Mouse (Mus musculus) kidney, embryonic 14.5 days (tissue): ENCODE data around the gene Eps15. TPM values are rescaled to one million over a fixed set of nuclear protein-coding genes. Genes with fewer than 3 reads are reported as not detected.

Experiments
- ATAC-seq: fragments of 200-750 bp; cut with Nextera tagmentation; 2 replicates; pipeline ENCODE4 v1.8.0; 2017; ENCODE audit warnings: moderate number of reproducible peaks, mild to moderate bottlenecking, moderate TSS enrichment, moderate library complexity; ENCODE audit not compliant: low FRiP score, low TSS enrichment
- H3K27ac ChIP-seq: fragments of 300-500 bp; sonication (generic); 2 replicates; pipeline ENCODE4 v1.5.1; 2014; ENCODE audit warnings: low read depth, mild to moderate bottlenecking, low read length, moderate library complexity, mixed read lengths
- H3K27me3 ChIP-seq: fragments of 300-500 bp; sonication (generic); 2 replicates; pipeline ENCODE4 v1.6.1; 2014; ENCODE audit warnings: mild to moderate bottlenecking, low read length; ENCODE audit not compliant: control insufficient read depth, insufficient read depth
- H3K36me3 ChIP-seq: fragments of 300-500 bp; sonication (generic); 2 replicates; pipeline ENCODE4 v1.6.1; 2014; ENCODE audit warnings: low read length, mixed read lengths; ENCODE audit not compliant: control insufficient read depth, insufficient read depth
- H3K4me1 ChIP-seq: fragments of 300-500 bp; sonication (generic); 2 replicates; pipeline ENCODE4 v1.6.1; 2014; ENCODE audit warnings: low read length, mixed read lengths; ENCODE audit not compliant: control insufficient read depth, insufficient read depth
- H3K4me2 ChIP-seq: fragments of 300-500 bp; sonication (generic); replicated peaks from 2 replicates; pipeline ENCODE4 v1.6.1; 2014; ENCODE audit warnings: low read depth, mild to moderate bottlenecking, low read length
- H3K4me3 ChIP-seq: fragments of 300-500 bp; sonication (generic); 2 replicates; pipeline ENCODE4 v1.5.1; 2014; ENCODE audit warnings: mild to moderate bottlenecking, low read length
- H3K9ac ChIP-seq: fragments of 300-500 bp; sonication (generic); 2 replicates; pipeline ENCODE4 v1.6.1; 2014; ENCODE audit warnings: low read depth, mild to moderate bottlenecking, low read length, moderate library complexity
- H3K9me3 ChIP-seq: fragments of 300-500 bp; sonication (generic); 2 replicates; pipeline ENCODE4 v1.6.1; 2016; ENCODE audit warnings: low read length; ENCODE audit not compliant: control insufficient read depth
- WGBS: fragments of 180-500 bp; shearing (Covaris S2); extraction: QIAGEN DNeasy Blood & Tissue Kit; methylation state at CpG from one replicate; pipeline ENCODE4 v1.1.7; 2014; 5-methylcytosine and 5-hydroxymethylcytosine counted together
- polyA plus RNA-seq: library from polyadenylated mRNA; unstranded; fragments of >200 nt; fragmentation: Nextera tagmentation; extraction: Ambion mirVana; gene quantifications from 2 replicates; pipeline ENCODE4 v1.2.1, GENCODE M21; 2014

The Eps15 gene
- polyA plus RNA-seq, 1 experiment from 2014 or later, result 41.6 TPM

DNA sequence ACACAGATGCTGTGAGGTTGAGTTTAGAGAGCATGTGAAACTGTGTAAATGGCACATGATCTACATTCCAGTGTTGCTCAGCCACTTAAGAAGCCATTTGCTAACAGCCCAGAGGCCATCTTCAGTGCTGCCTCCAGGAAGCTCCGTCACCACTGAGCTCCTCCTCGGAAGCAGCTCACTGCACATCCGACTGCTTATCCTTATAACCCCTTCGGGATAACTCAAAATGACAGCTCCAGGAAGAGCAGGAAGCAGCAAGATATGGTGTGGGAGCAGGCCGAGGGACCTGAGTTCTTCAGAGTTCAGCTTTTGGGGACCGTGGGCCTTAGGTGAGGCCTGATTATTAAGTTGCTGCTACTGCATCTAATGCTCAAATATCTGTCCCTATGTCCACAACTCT, 18.0 kb upstream of the Eps15 start:
- WGBS, result 37% methylated on average over 6 of the region's 6 CpGs
- ATAC-seq, result no peak

DNA sequence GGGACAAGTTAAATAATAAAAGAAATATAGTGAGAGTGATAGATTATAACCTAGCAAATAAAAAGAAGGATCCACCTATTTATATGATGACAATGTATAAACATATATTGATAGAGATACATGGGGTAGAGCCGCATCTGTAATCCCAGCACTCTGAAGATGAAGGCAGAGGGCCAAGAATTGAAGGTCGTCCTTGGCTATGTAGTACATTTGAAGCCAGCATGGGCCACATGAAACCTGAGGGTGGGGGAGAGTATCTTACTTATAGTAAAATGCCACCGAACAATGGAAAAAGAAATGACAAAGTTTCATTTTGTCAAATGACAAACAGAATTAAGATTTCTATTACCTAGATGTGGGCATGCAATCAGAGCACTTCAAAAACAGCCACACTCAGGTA, 14.0 kb upstream of the Eps15 start:
- Histone ChIP-seq H3K27ac (no peak overlapping the region), H3K4me2 (no peak overlapping the region), H3K4me1 (no peaks in the 10 kb centered on the region), H3K36me3 (no peaks in the 10 kb centered on the region), H3K9ac (no peak overlapping the region), H3K9me3 (no peaks in the 10 kb centered on the region), H3K27me3 (no peaks in the 10 kb centered on the region), H3K4me3 (no peak overlapping the region)
- ATAC-seq, result no peak
- 87% methylated on average over 3 of the region's 3 CpGs for WGBS

More for the DNA sequence above, 18.0 kb upstream of the Eps15 start:
- Histone ChIP-seq H3K9ac (no peak overlapping the region), H3K4me3 (no peak overlapping the region), H3K4me2 (no peak overlapping the region), H3K36me3 (no peaks in the 10 kb centered on the region), H3K9me3 (no peaks in the 10 kb centered on the region), H3K27ac (no peak overlapping the region), H3K4me1 (no peaks in the 10 kb centered on the region), H3K27me3 (no peaks in the 10 kb centered on the region)

- Histone ChIP-seq H3K27ac (no peak overlapping the region), H3K36me3 (no peaks in the 10 kb centered on the region), H3K27me3 (no peaks in the 10 kb centered on the region), H3K4me1 (no peaks in the 10 kb centered on the region), H3K9me3 (no peaks in the 10 kb centered on the region), H3K4me2 (no peak overlapping the region), H3K4me3 (no peak overlapping the region), H3K9ac (no peak overlapping the region)
- 39% methylated on average over 2 of the region's 2 CpGs for WGBS
- ATAC-seq, result no peak
Measured at GRCm38 (mm10) chr4:109266744-109267143, 13.3 kb upstream of the Eps15 start.

- H3K9ac ChIP-seq, result no peak overlapping the region
- WGBS, result 83% methylated on average over 3 of the region's 3 CpGs
- H3K36me3 ChIP-seq, result no peaks in the 10 kb centered on the region
- H3K4me2 ChIP-seq, result no peak overlapping the region
- H3K4me3 ChIP-seq, result no peak overlapping the region
- H3K4me1 ChIP-seq, result no peaks in the 10 kb centered on the region
- no peak overlapping the region for H3K27ac ChIP-seq
- no peaks in the 10 kb centered on the region for H3K27me3 ChIP-seq
- ATAC-seq, result no peak
- H3K9me3 ChIP-seq, result no peaks in the 10 kb centered on the region
Measured at GRCm38 (mm10) chr4:109267452-109267851, 12.6 kb upstream of the Eps15 start.

DNA sequence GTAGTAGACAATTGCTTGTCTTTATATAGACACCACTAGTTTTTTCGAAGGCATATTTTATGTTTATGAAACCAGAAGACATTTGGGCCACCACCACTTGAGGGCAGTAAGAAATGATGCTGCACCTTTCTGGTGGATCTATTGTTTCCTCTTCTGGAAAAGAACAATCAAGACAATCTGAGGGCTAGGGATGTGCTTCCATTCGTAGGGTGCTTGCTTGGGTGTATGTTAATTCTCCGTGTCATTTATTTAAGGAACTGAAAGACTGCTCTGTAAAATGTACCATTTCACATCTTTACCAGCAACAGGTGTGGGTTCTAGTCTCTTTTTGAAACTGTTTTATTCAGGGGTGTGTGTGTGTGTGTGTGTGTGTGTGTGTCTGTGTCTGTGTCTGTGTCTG, 11.2 kb upstream of the Eps15 start:
- H3K36me3 ChIP-seq, result no peaks in the 10 kb centered on the region
- no peak for ATAC-seq
- H3K27me3 ChIP-seq, result no peaks in the 10 kb centered on the region
- 85% methylated on average over 3 of the region's 3 CpGs for WGBS
- H3K4me2 ChIP-seq, result no peak overlapping the region
- no peak overlapping the region for H3K4me3 ChIP-seq
- H3K27ac ChIP-seq, result no peak overlapping the region
- no peaks in the 10 kb centered on the region for H3K4me1 ChIP-seq
- H3K9me3 ChIP-seq, result no peaks in the 10 kb centered on the region
- H3K9ac ChIP-seq, result no peak overlapping the region

DNA sequence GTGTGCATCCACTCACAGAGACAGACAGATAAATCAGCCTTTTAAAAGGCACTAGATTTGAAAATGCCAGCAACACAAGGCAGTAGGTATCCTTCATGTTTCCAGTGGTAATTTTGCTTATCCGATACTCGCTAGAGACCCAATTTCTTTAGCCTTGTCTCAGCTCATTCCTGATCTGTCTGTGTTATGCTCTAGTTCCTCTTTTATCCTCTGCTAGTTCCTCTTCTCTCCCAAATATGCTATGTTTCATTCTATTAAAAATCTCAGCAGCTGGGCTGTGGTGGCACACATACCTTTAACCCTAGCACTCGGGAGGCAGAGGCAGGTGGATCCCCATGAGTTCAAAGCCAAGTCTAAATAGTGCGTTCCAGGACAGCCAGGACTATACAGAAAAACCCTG, 8.3 kb upstream of the Eps15 start:
- Histone ChIP-seq H3K27ac (no peak overlapping the region), H3K27me3 (no peaks in the 10 kb centered on the region), H3K9me3 (no peaks in the 10 kb centered on the region), H3K4me3 (no peak overlapping the region), H3K4me2 (no peak overlapping the region), H3K9ac (no peak overlapping the region), H3K4me1 (no peaks in the 10 kb centered on the region), H3K36me3 (no peaks in the 10 kb centered on the region)
- 93% methylated on average over 4 of the region's 4 CpGs for WGBS
- ATAC-seq, result no peak

- WGBS, result 84% methylated on average over 2 of the region's 2 CpGs
- H3K9me3 ChIP-seq, result no peaks in the 10 kb centered on the region
- H3K4me2 ChIP-seq, result no peak overlapping the region
- no peaks in the 10 kb centered on the region for H3K4me1 ChIP-seq
- no peak for ATAC-seq
- no peaks in the 10 kb centered on the region for H3K36me3 ChIP-seq
- H3K27me3 ChIP-seq, result no peaks in the 10 kb centered on the region
- H3K9ac ChIP-seq, result no peak overlapping the region
- H3K27ac ChIP-seq, result no peak overlapping the region
- no peak overlapping the region for H3K4me3 ChIP-seq
Measured at GRCm38 (mm10) chr4:109273586-109274240, 6.4 kb upstream of the Eps15 start.

- peak overlapping the region; percentile 88 for H3K9ac ChIP-seq
- peaks cover 6% of the 10 kb centered on the region; the same call in 1 of the 2 replicates for H3K4me1 ChIP-seq
- peak overlapping the region; percentile 65; the same call in 1 of the 2 replicates for H3K27ac ChIP-seq
- no peaks in the 10 kb centered on the region for H3K9me3 ChIP-seq
- H3K4me3 ChIP-seq, result peak overlapping the region; percentile 92
- peak overlapping the region; percentile 86 for H3K4me2 ChIP-seq
- H3K27me3 ChIP-seq, result no peaks in the 10 kb centered on the region
- H3K36me3 ChIP-seq, result no peaks in the 10 kb centered on the region
- ATAC-seq, result peak; percentile 89
- WGBS, result under 1% methylated on average over 54 of the region's 85 CpGs
Measured at GRCm38 (mm10) chr4:109280459-109281160, 542 bp downstream of the Eps15 start.

GRCm38 (mm10) chr4:109281161-109281560, 1.1 kb downstream of the Eps15 start:
- Histone ChIP-seq H3K4me2 (peak overlapping the region; percentile 86), H3K4me3 (peak overlapping the region; percentile 92), H3K27me3 (no peaks in the 10 kb centered on the region), H3K27ac (no peak overlapping the region), H3K36me3 (no peaks in the 10 kb centered on the region), H3K9ac (peak overlapping the region; percentile 88), H3K4me1 (peaks cover 6% of the 10 kb centered on the region; the same call in 1 of the 2 replicates), H3K9me3 (no peaks in the 10 kb centered on the region)
- WGBS, result 4% methylated on average over 4 of the region's 4 CpGs
- no peak for ATAC-seq
